Mouse (Mus musculus): ENCODE results near the gene Atg7.
"Not testable (repeated sequence)": the region's sequence is repeated elsewhere in the genome, so short reads cannot be mapped to it uniquely, and the experiment has no call there.

The Atg7 gene

GRCm38 (mm10) chr6:114882675-114883074 is 239.8 kb downstream of the Atg7 start:
- no peak for DNase-seq (ENCODE audit: low spot score)

GRCm38 (mm10) chr6:114883261-114883740 is 240.4 kb downstream of the Atg7 start:
- peak; percentile 90 for DNase-seq (ENCODE audit: low spot score)

GRCm38 (mm10) chr6:114885129-114885528 is 242.2 kb downstream of the Atg7 start:
- DNase-seq (ENCODE audit: low spot score): no peak

- DNase-seq (ENCODE audit: low spot score): no peak
These were observed 243.1 kb downstream of the Atg7 start for GRCm38 (mm10) chr6:114886012-114886411.

GRCm38 (mm10) chr6:114886504-114887361 is 243.8 kb downstream of the Atg7 start:
- no peak for DNase-seq (ENCODE audit: low spot score)

GRCm38 (mm10) chr6:114888922-114889321 is 246.0 kb downstream of the Atg7 start:
- peak; percentile 86 for DNase-seq (ENCODE audit: low spot score)

- DNase-seq (ENCODE audit: low spot score): not testable (repeated sequence)
These were observed 247.1 kb downstream of the Atg7 start for GRCm38 (mm10) chr6:114889971-114890370.

GRCm38 (mm10) chr6:114890411-114891115 is 247.7 kb downstream of the Atg7 start:
- no peak for DNase-seq (ENCODE audit: low spot score)

- no peak for DNase-seq (ENCODE audit: low spot score)
These were observed 248.4 kb downstream of the Atg7 start for GRCm38 (mm10) chr6:114891272-114891671.

- no peak for DNase-seq (ENCODE audit: low spot score)
These were observed 248.9 kb downstream of the Atg7 start for GRCm38 (mm10) chr6:114891771-114892170.

- DNase-seq (ENCODE audit: low spot score): peak; percentile 86
These were observed 249.5 kb downstream of the Atg7 start for GRCm38 (mm10) chr6:114892363-114892762.

- no peak for DNase-seq (ENCODE audit: low spot score)
These were observed 250.7 kb downstream of the Atg7 start for GRCm38 (mm10) chr6:114893427-114894209.

GRCm38 (mm10) chr6:114894548-114895106 is 251.7 kb downstream of the Atg7 start:
- no peak for DNase-seq (ENCODE audit: low spot score)

- no peak for DNase-seq (ENCODE audit: low spot score)
These were observed 252.3 kb downstream of the Atg7 start for GRCm38 (mm10) chr6:114895191-114895590.

GRCm38 (mm10) chr6:114896281-114896680 is 253.4 kb downstream of the Atg7 start:
- DNase-seq (ENCODE audit: low spot score): no peak

- no peak for DNase-seq (ENCODE audit: low spot score)
These were observed 256.1 kb downstream of the Atg7 start for GRCm38 (mm10) chr6:114898949-114899348.

- DNase-seq (ENCODE audit: low spot score): no peak
These were observed 256.8 kb downstream of the Atg7 start for GRCm38 (mm10) chr6:114899652-114900051.

GRCm38 (mm10) chr6:114900194-114900593 is 257.3 kb downstream of the Atg7 start:
- no peak for DNase-seq (ENCODE audit: low spot score)

GRCm38 (mm10) chr6:114901321-114901824 is 258.5 kb downstream of the Atg7 start:
- DNase-seq (ENCODE audit: low spot score): no peak

GRCm38 (mm10) chr6:114901921-114902320 is 259.0 kb downstream of the Atg7 start:
- no peak for DNase-seq (ENCODE audit: low spot score)

GRCm38 (mm10) chr6:114904233-114904632 is 261.3 kb downstream of the Atg7 start:
- no peak for DNase-seq (ENCODE audit: low spot score)

- DNase-seq (ENCODE audit: low spot score): no peak
These were observed 261.9 kb downstream of the Atg7 start for GRCm38 (mm10) chr6:114904818-114905217.
